Mouse (Mus musculus) intestine, embryonic 14.5 days (tissue): ENCODE results near the gene Cort. TPM values are rescaled to one million over a fixed set of nuclear protein-coding genes. Genes with fewer than 3 reads are reported as not detected.
"Not testable (repeated sequence)": the region's sequence is repeated elsewhere in the genome, so short reads cannot be mapped to it uniquely, and the experiment has no call there.

ENCODE experiments used
- ATAC-seq: fragments of 200-750 bp; cut with Nextera tagmentation; replicated peaks from 2 replicates; pipeline ENCODE4 v1.8.0; 2017; ENCODE audit warnings: low read depth, moderate number of reproducible peaks, moderate TSS enrichment, moderate library complexity; ENCODE audit not compliant: low FRiP score, low TSS enrichment
- DNase-seq: peaks from one replicate; pipeline ENCODE4 v3.0.0-alpha.2; 2018; ENCODE audit warnings: low spot score
- H3K27ac ChIP-seq: fragments of 300-500 bp; sonication (generic); 2 replicates; pipeline ENCODE4 v1.5.1; 2014; ENCODE audit warnings: low read depth, mild to moderate bottlenecking, control low read depth
- H3K27me3 ChIP-seq: fragments of 300-500 bp; sonication (generic); replicated peaks from 2 replicates; pipeline ENCODE4 v1.6.1; 2014; ENCODE audit warnings: low read length, control low read depth; ENCODE audit not compliant: control insufficient read depth, insufficient read depth
- H3K36me3 ChIP-seq: fragments of 300-500 bp; sonication (generic); 2 replicates; pipeline ENCODE4 v1.6.1; 2014; ENCODE audit warnings: low read length, control low read depth; ENCODE audit not compliant: control insufficient read depth, insufficient read depth
- H3K4me1 ChIP-seq: fragments of 300-500 bp; sonication (generic); replicated peaks from 2 replicates; pipeline ENCODE4 v1.6.1; 2014; ENCODE audit warnings: low read length, control low read depth, mixed read lengths; ENCODE audit not compliant: control insufficient read depth, insufficient read depth
- H3K4me2 ChIP-seq: fragments of 300-500 bp; sonication (generic); 2 replicates; pipeline ENCODE4 v1.6.1; 2014; ENCODE audit warnings: low read length
- H3K4me3 ChIP-seq: fragments of 300-500 bp; sonication (generic); 2 replicates; pipeline ENCODE4 v1.5.1; 2014; ENCODE audit warnings: low read depth, low read length, control low read depth, mixed read lengths
- H3K9ac ChIP-seq: fragments of 300-500 bp; sonication (generic); 2 replicates; pipeline ENCODE4 v1.6.1; 2014; ENCODE audit warnings: mild to moderate bottlenecking, low read length
- H3K9me3 ChIP-seq: fragments of 300-500 bp; sonication (generic); 2 replicates; pipeline ENCODE4 v1.6.1; 2016; ENCODE audit warnings: low read length, control low read depth; ENCODE audit not compliant: control insufficient read depth
- WGBS: fragments of 180-500 bp; shearing (Covaris S2); extraction: QIAGEN DNeasy Blood & Tissue Kit; methylation state at CpG from one replicate; pipeline ENCODE4 v1.1.7; 2014; 5-methylcytosine and 5-hydroxymethylcytosine counted together
- polyA plus RNA-seq: library from polyadenylated mRNA; unstranded; fragments of >200 nt; fragmentation: Nextera tagmentation; extraction: Ambion mirVana; gene quantifications from 2 replicates; pipeline ENCODE4 v1.2.1, GENCODE M21; 2014

Gene Cort
- polyA plus RNA-seq, 1 experiment from 2014 or later, result not detected

DNA sequence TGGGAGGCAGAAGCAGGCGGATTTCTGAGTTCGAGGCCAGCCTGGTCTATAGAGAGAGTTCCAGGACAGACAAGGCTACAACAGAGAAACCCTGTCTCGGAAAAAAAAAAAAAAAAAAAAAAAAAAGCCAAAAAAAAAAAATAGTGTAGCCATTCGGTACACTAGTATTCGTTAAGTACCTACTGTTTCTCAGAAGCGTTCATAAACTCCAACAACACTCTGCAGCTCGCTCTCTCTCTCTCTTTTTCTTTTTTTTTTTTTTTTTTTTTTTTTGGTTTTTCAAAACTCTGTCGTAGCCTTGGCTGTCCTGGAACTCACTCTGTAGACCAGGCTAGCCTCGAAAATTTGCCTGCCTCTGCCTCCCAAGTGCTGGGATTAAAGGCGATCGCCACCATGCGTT is 26.1 kb downstream of the Cort start:
- ATAC-seq, H3K27me3 ChIP-seq, H3K36me3 ChIP-seq, H3K4me3 ChIP-seq, DNase-seq, H3K4me2 ChIP-seq, H3K9ac ChIP-seq, H3K27ac ChIP-seq, H3K9me3 ChIP-seq: not testable (repeated sequence)
- peaks cover 20% of the 10 kb centered on the region for H3K4me1 ChIP-seq
- WGBS, result 88% methylated on average over 12 of the region's 12 CpGs

DNA sequence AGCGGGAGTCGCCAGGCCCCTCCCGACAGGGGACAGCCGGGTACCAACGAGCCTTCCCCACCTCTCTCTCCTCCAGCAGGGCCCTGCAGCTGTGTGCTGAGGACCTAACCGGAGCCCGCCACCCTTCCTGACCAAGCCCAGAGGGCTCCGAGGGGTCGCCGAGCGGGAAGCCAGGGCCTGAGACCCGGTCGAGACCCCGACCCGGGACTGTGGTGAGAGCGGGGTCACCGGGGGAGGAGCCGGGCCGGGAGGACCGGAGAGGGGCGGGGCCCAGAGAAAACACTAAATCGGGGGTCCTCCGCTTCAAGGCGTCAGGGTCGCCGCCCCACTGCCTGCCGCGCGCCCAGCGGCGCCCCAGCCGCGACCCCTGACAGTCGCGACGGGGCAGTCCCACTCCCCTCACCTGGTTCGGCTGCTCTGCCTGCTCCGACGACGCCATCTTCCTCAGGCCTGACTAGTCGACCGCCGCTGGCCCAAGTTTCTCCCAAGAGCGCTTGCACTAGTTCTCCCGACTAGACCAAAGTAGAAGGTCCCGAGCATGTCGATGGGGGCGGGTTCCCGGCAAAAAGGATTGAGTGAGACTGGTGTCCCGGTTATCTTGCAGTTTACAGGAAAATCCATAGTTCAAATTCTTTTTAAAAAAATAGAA is 27.1 kb downstream of the Cort start, which contains the start of gene Pex14:
TSS of gene Pex14 (minus strand) at position 508 of the 649 bp plus-strand sequence.
- no peaks in the 10 kb centered on the region for H3K27me3 ChIP-seq
- under 1% methylated on average over 49 of the region's 50 CpGs for WGBS
- DNase-seq (peak; percentile 92), ATAC-seq (peak; percentile 81)
- peak within 1 kb of the TSS; percentile 92 for H3K4me3 ChIP-seq
- H3K36me3 ChIP-seq, result no peaks in the 10 kb centered on the region
- H3K27ac ChIP-seq, result peak within 1 kb of the TSS; percentile 25; the same call in 1 of the 2 replicates
- no peaks in the 10 kb centered on the region for H3K9me3 ChIP-seq
- H3K9ac ChIP-seq, result peak within 1 kb of the TSS; percentile 78
- peaks cover 15% of the 10 kb centered on the region for H3K4me1 ChIP-seq
- H3K4me2 ChIP-seq, result peak within 1 kb of the TSS; percentile 98

DNA sequence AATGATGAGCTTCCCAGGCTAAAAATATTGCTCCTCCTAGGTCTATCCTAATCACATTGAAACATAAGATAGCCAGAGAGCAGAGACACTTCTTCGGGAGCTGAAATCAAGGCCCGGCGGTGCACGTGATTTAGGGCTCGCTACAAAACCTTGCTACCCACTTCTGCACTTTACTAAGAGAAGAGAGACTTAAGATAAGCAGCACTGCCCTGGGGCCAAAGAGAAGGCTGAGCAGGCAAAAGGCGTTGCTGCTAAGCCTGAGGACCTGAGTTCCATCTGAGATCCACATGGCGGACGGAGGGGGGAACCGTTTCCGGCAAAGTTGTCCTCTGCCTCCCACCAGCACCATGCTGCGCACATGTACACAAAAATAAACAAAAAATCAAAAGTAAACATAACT is 28.0 kb downstream of the Cort start:
- Histone ChIP-seq H3K9ac (peak overlapping the region; percentile 78), H3K9me3 (no peaks in the 10 kb centered on the region), H3K36me3 (0 out of 2 replicates have a peak, but pooled peaks cover 4% of the 10 kb centered on the region), H3K4me3 (peak overlapping the region; percentile 92), H3K4me2 (peak overlapping the region; percentile 98), H3K27ac (no peak overlapping the region), H3K27me3 (no peaks in the 10 kb centered on the region), H3K4me1 (peaks cover 14% of the 10 kb centered on the region)
- 9% methylated on average over 11 of the region's 11 CpGs for WGBS
- no peak for ATAC-seq
- no peak for DNase-seq

DNA sequence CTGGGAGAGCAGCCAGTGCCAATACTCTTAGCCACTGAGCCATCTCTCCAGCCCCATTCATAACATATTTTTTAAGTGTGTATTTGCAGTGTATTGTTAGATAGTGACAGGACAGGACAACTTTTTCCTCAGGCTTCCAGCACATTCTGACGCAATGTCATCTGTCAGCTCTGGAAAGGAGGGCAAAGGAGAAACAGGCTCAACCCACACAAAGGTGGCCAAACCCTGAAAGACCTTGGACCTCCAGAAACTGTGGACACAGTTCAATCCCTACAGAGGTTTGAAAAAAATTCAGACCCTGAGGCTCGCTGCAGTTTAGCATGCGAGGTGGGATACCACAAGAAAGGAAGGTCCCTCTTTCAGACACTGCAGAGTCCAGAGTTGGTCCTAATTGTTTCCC is 28.6 kb downstream of the Cort start:
- Histone ChIP-seq H3K4me2 (peak overlapping the region; percentile 98), H3K36me3 (peaks cover 9% of the 10 kb centered on the region; the same call in 1 of the 2 replicates), H3K27me3 (no peaks in the 10 kb centered on the region), H3K9me3 (no peaks in the 10 kb centered on the region), H3K9ac (no peak overlapping the region), H3K27ac (no peak overlapping the region), H3K4me1 (peaks cover 14% of the 10 kb centered on the region), H3K4me3 (peak overlapping the region; percentile 92)
- ATAC-seq, result no peak
- 79% methylated on average over 3 of the region's 3 CpGs for WGBS
- no peak for DNase-seq

DNA sequence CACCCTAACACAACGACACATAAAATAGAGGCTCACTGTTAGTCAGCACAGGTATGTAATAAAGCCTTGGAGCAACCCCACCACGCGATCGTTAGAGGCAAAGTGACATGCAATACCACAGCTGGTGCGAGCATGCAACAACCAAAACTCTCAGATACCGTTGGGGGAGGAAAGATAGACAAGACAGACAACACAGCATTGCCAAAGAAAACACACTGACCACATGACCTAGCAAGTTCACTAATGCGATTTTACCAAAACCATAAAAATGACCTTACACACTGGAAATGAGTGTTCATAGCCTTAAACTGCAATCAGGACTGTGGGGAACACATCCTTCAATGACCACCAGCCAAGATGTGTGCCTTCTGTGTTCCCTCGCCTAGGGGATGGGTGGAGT is 35.2 kb downstream of the Cort start:
- Histone ChIP-seq H3K27me3 (no peaks in the 10 kb centered on the region), H3K4me1 (no peaks in the 10 kb centered on the region), H3K4me3 (no peak overlapping the region), H3K9ac (no peak overlapping the region), H3K27ac (no peak overlapping the region), H3K4me2 (no peak overlapping the region), H3K9me3 (no peaks in the 10 kb centered on the region), H3K36me3 (peaks cover 11% of the 10 kb centered on the region; the same call in 1 of the 2 replicates)
- no peak for ATAC-seq
- WGBS, result 91% methylated on average over 8 of the region's 8 CpGs
- DNase-seq, result no peak

DNA sequence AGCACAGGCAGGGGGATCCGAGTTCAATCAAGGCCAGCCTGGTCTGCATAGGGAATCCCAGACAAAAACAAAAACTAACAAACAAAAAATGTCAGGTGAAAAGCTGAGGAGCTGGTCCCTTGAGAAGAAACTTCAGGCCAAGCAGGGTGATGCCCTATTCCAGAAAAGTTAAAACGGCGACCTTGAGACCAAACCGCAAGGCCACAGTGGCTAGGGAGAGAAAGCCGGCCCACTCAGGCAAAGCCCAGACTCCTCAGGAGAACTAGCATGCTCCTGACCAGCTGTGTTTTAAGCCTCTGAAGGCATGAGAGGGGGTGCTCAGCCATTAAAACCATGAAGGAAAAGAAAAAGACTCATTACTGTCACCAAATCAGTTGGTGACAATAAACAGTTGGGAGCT is 41.2 kb downstream of the Cort start:
- no peak for DNase-seq
- no peaks in the 10 kb centered on the region for H3K27me3 ChIP-seq
- H3K9me3 ChIP-seq, result no peaks in the 10 kb centered on the region
- peaks cover 3% of the 10 kb centered on the region; the same call in 1 of the 2 replicates for H3K4me1 ChIP-seq
- H3K27ac ChIP-seq, result no peak overlapping the region
- WGBS, result 67% methylated on average over 5 of the region's 5 CpGs
- no peak for ATAC-seq
- H3K4me3 ChIP-seq, result no peak overlapping the region
- H3K4me2 ChIP-seq, result no peak overlapping the region
- no peak overlapping the region for H3K9ac ChIP-seq
- no peaks in the 10 kb centered on the region for H3K36me3 ChIP-seq

DNA sequence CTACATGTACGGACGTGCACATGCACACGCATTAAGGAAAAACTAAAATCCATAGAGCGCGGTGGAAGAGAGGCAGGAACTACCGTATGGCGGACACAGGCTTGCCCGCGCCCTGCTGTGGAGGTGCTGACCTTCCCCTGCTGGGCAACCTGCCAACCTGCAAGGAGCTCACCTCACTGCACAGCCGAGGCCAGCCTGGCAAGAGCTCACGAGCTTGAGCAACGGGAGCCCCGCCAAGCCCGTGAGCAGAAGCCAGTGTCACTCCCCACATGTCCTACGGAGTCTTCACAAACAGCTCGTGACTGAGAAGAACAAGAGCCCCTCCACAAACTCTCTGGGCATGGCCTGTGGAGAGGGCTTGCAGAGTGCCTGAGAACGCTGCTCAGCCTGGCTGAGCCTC is 45.0 kb downstream of the Cort start:
- H3K4me3 ChIP-seq, result no peak overlapping the region
- H3K9me3 ChIP-seq, result no peaks in the 10 kb centered on the region
- no peak overlapping the region for H3K9ac ChIP-seq
- no peaks in the 10 kb centered on the region for H3K36me3 ChIP-seq
- H3K4me1 ChIP-seq, result peaks cover 3% of the 10 kb centered on the region; the same call in 1 of the 2 replicates
- no peak overlapping the region for H3K27ac ChIP-seq
- no peak overlapping the region for H3K4me2 ChIP-seq
- DNase-seq, result no peak
- no peak for ATAC-seq
- no peaks in the 10 kb centered on the region for H3K27me3 ChIP-seq
- 82% methylated on average over 17 of the region's 17 CpGs for WGBS

DNA sequence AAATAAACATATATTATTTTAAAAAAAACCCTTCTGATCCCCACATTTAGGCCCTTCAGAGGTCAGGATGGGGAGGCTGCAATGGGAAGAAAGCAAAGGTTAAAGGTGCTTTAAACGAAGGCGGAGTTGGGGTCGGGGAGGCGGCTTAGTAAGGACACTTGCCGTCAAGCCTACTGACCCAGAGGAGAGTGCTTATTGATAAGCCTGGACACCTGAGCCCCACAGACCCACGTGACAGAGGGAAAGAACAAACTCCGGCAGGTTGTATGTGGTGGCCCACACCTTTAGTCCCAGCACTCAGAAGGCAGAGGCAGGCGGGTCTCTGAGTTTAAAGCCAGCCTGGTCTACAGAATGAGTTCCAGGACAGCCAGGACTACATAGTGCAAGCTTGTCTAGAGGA is 46.5 kb downstream of the Cort start:
- H3K27me3 ChIP-seq, result no peaks in the 10 kb centered on the region
- peaks cover 3% of the 10 kb centered on the region; the same call in 1 of the 2 replicates for H3K4me1 ChIP-seq
- H3K4me2 ChIP-seq, result no peak overlapping the region
- no peaks in the 10 kb centered on the region for H3K9me3 ChIP-seq
- DNase-seq (no peak), ATAC-seq (no peak)
- no peak overlapping the region for H3K9ac ChIP-seq
- 0 out of 2 replicates have a peak, but pooled peaks cover 2% of the 10 kb centered on the region for H3K36me3 ChIP-seq
- no peak overlapping the region for H3K4me3 ChIP-seq
- H3K27ac ChIP-seq, result no peak overlapping the region
- 86% methylated on average over 8 of the region's 8 CpGs for WGBS

DNA sequence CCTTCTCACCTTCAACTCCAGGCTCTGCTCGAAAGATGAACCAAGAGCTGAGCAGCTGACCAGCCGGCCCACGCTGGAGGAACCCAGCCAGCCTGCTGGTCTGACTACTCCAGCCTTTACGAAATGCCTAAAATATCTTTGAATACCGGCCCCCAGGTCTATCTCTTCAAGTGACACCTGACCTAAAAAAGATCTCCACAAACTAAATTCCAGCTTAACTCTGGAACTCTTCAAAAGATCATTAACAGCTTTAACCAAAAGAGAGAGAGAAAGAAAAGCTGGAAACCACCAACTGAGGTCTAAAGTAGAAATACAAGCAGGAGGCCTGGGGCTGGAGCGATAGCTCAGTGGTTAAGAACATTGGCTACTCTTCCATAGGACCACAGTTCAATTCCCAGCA is 46.9 kb downstream of the Cort start:
- Histone ChIP-seq H3K4me3 (no peak overlapping the region), H3K27ac (no peak overlapping the region), H3K4me1 (peaks cover 3% of the 10 kb centered on the region; the same call in 1 of the 2 replicates), H3K9me3 (no peaks in the 10 kb centered on the region), H3K27me3 (no peaks in the 10 kb centered on the region), H3K36me3 (0 out of 2 replicates have a peak, but pooled peaks cover 6% of the 10 kb centered on the region), H3K9ac (no peak overlapping the region), H3K4me2 (no peak overlapping the region)
- 68% methylated on average over 6 of the region's 6 CpGs for WGBS
- no peak for ATAC-seq
- DNase-seq, result no peak
